Mouse (Mus musculus) small intestine, adult 2 months (tissue): ENCODE measurements around the gene Tmem121b.

Source experiments
- CTCF ChIP-seq: fragments of 200-500 bp; IDR thresholded peaks from 2 replicates; pipeline ENCODE4 v1.5.1; 2012; ENCODE audit warnings: low read depth, mild to moderate bottlenecking, control low read depth, inconsistent platforms, low read length, moderate library complexity, mixed read lengths; ENCODE audit not compliant: insufficient replicate concordance, insufficient read length; ENCODE audit errors: extremely low read depth
- POLR2A ChIP-seq: fragments of 200-500 bp; IDR thresholded peaks from 2 replicates; pipeline ENCODE4 v1.6.1; 2012; ENCODE audit warnings: low read depth, mild to moderate bottlenecking, control low read depth, inconsistent platforms, low read length, moderate library complexity

GRCm38 (mm10) chr6:120493374-120494181, at the start of gene Tmem121b:
- TF ChIP-seq CTCF: no peak
- no peak for TF ChIP-seq POLR2A
